Mouse (Mus musculus): ENCODE results near the gene Gprin2. TPM values are rescaled to one million over a fixed set of nuclear protein-coding genes. Genes with fewer than 3 reads are reported as not detected.

Gprin2 gene
- polyA plus RNA-seq, 1 experiment from 2014 or later: 0.16 TPM

GRCm38 (mm10) chr14:34193879-34194278, 7.6 kb downstream of the Gprin2 start:
- no peak overlapping the region for H3K9ac ChIP-seq (ENCODE audit: low read depth, low read length)
- H3K27me3 ChIP-seq (replicated peaks; ENCODE audit: control insufficient read depth, insufficient read depth, low read length): no peaks in the 10 kb centered on the region
- DNase-seq (ENCODE audit: low spot score) (no peak), ATAC-seq (replicated peaks; ENCODE audit: low FRiP score) (no peak)
- H3K4me3 ChIP-seq (ENCODE audit: low read depth, low read length): no peak overlapping the region
- no peaks in the 10 kb centered on the region for H3K36me3 ChIP-seq (ENCODE audit: control insufficient read depth, insufficient read depth, low read length)
- no peak overlapping the region for H3K4me2 ChIP-seq
- H3K27ac ChIP-seq (ENCODE audit: low read depth, low read length): no peak overlapping the region
- no peaks in the 10 kb centered on the region for H3K9me3 ChIP-seq (ENCODE audit: control insufficient read depth, low read length)
- no peaks in the 10 kb centered on the region for H3K4me1 ChIP-seq (replicated peaks; ENCODE audit: control insufficient read depth, insufficient read depth, low read length)
- whole genome bisulfite sequencing: 72% methylated on average over 4 of the region's 4 CpGs

- 49% methylated on average over 7 of the region's 7 CpGs for WGBS
- H3K4me3 ChIP-seq (ENCODE audit: low read depth, low read length): no peak overlapping the region
- no peaks in the 10 kb centered on the region for H3K36me3 ChIP-seq (ENCODE audit: control insufficient read depth, insufficient read depth, low read length)
- no peak for DNase-seq (ENCODE audit: low spot score)
- no peak overlapping the region for H3K9ac ChIP-seq (ENCODE audit: low read depth, low read length)
- H3K4me1 ChIP-seq (replicated peaks; ENCODE audit: control insufficient read depth, insufficient read depth, low read length): no peaks in the 10 kb centered on the region
- H3K27me3 ChIP-seq (replicated peaks; ENCODE audit: control insufficient read depth, insufficient read depth, low read length): no peaks in the 10 kb centered on the region
- ATAC-seq (replicated peaks; ENCODE audit: low FRiP score): peak; percentile 75
- H3K27ac ChIP-seq (ENCODE audit: low read depth, low read length): no peak overlapping the region; the same call in 1 of the 2 replicates
- no peaks in the 10 kb centered on the region for H3K9me3 ChIP-seq (ENCODE audit: control insufficient read depth, low read length)
- H3K4me2 ChIP-seq: no peak overlapping the region
Observed at GRCm38 (mm10) chr14:34190361-34190760, 11.1 kb downstream of the Gprin2 start.

DNA sequence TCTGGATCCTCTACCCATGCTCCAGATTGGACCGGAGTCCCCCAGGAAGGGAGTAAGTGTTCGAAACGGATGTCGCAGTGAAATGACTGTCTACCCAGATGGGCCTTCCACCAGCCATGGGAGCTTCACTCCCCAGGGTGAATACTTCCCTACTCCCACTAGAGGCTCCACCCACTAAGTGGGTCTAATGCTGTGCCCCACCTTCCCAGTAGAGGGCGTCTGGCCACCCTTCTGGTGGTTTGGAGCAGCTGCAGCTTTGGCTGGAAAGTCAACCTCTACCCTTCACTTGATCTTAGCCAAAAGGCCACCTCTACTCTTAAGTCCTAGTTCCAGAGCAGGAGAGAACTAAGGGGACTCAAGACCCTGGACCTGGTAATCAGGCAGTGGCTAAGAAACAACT, 12.8 kb downstream of the Gprin2 start:
- no peak overlapping the region for H3K4me2 ChIP-seq
- H3K27me3 ChIP-seq (replicated peaks; ENCODE audit: control insufficient read depth, insufficient read depth, low read length): no peaks in the 10 kb centered on the region
- H3K36me3 ChIP-seq (ENCODE audit: control insufficient read depth, insufficient read depth, low read length): no peaks in the 10 kb centered on the region
- H3K9ac ChIP-seq (ENCODE audit: low read depth, low read length): no peak overlapping the region
- no peak overlapping the region for H3K27ac ChIP-seq (ENCODE audit: low read depth, low read length)
- DNase-seq (ENCODE audit: low spot score) (peak; percentile 45), ATAC-seq (replicated peaks; ENCODE audit: low FRiP score) (peak; percentile 52; the same call in 1 of the 2 replicates)
- H3K4me1 ChIP-seq (replicated peaks; ENCODE audit: control insufficient read depth, insufficient read depth, low read length): no peaks in the 10 kb centered on the region
- 69% methylated on average over 5 of the region's 5 CpGs for WGBS
- H3K4me3 ChIP-seq (ENCODE audit: low read depth, low read length): no peak overlapping the region
- H3K9me3 ChIP-seq (ENCODE audit: control insufficient read depth, low read length): no peaks in the 10 kb centered on the region

DNA sequence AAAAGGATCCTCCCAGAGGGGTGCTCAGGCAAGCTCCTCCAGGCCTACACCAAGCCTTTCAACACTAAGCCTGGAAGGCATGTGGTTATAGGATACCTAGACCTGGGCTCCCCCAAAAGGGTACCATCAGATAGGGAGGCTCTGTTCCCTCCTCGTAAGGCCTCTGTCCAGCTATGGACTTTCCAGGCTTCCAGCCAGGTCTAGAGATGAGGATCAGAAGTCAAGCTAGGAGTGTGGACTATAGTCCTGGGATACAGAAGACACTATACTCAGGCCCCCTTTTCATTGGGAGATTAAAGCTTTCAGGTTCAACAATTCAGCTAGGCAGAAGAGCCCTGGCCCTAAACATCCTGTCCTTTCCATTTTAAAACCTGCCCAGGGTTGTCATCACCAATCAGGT, 18.4 kb downstream of the Gprin2 start:
- no peaks in the 10 kb centered on the region for H3K36me3 ChIP-seq (ENCODE audit: control insufficient read depth, insufficient read depth, low read length)
- H3K4me3 ChIP-seq (ENCODE audit: low read depth, low read length): no peak overlapping the region
- H3K27me3 ChIP-seq (replicated peaks; ENCODE audit: control insufficient read depth, insufficient read depth, low read length): no peaks in the 10 kb centered on the region
- H3K9ac ChIP-seq (ENCODE audit: low read depth, low read length): no peak overlapping the region
- H3K27ac ChIP-seq (ENCODE audit: low read depth, low read length): no peak overlapping the region
- H3K4me2 ChIP-seq: no peak overlapping the region
- H3K9me3 ChIP-seq (ENCODE audit: control insufficient read depth, low read length): no peaks in the 10 kb centered on the region
- 75% methylated on average over 1 of the region's 1 CpGs for WGBS
- DNase-seq (ENCODE audit: low spot score): no peak
- ATAC-seq (replicated peaks; ENCODE audit: low FRiP score): no peak
- no peaks in the 10 kb centered on the region for H3K4me1 ChIP-seq (replicated peaks; ENCODE audit: control insufficient read depth, insufficient read depth, low read length)

- no peak for DNase-seq (ENCODE audit: low spot score)
- WGBS: 81% methylated on average over 3 of the region's 3 CpGs
- H3K27me3 ChIP-seq (replicated peaks; ENCODE audit: control insufficient read depth, insufficient read depth, low read length): no peaks in the 10 kb centered on the region
- H3K9me3 ChIP-seq (ENCODE audit: control insufficient read depth, low read length): no peaks in the 10 kb centered on the region
- no peak overlapping the region for H3K9ac ChIP-seq (ENCODE audit: low read depth, low read length)
- no peak overlapping the region for H3K4me3 ChIP-seq (ENCODE audit: low read depth, low read length)
- no peak overlapping the region for H3K4me2 ChIP-seq
- H3K4me1 ChIP-seq (replicated peaks; ENCODE audit: control insufficient read depth, insufficient read depth, low read length): no peaks in the 10 kb centered on the region
- no peak for ATAC-seq (replicated peaks; ENCODE audit: low FRiP score)
- H3K27ac ChIP-seq (ENCODE audit: low read depth, low read length): no peak overlapping the region
- no peaks in the 10 kb centered on the region for H3K36me3 ChIP-seq (ENCODE audit: control insufficient read depth, insufficient read depth, low read length)
Observed at GRCm38 (mm10) chr14:34179351-34179750, 22.1 kb downstream of the Gprin2 start.

DNA sequence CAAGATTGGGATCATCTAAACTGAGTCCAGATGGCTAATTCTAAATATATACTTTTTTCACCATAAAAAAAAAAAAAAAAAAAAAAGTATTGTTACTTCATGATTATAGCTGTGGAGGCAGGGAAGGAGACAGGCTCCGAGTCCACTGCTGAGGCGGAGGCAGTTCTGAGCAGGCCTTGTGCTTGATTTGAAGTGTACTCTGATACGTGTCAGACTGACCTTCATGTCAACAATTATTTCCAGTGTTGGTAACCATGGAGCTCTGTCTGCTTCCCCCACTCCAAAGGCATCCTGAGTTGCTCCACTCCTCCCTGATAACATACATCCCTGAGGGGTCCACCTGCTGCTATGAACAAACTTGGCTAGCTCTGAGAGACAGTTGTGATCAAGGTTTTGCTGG, 30.3 kb downstream of the Gprin2 start:
- DNase-seq (ENCODE audit: low spot score): no peak
- WGBS: 82% methylated on average over 3 of the region's 3 CpGs
- no peaks in the 10 kb centered on the region for H3K4me1 ChIP-seq (replicated peaks; ENCODE audit: control insufficient read depth, insufficient read depth, low read length)
- no peaks in the 10 kb centered on the region for H3K36me3 ChIP-seq (ENCODE audit: control insufficient read depth, insufficient read depth, low read length)
- H3K27ac ChIP-seq (ENCODE audit: low read depth, low read length): no peak overlapping the region
- no peak overlapping the region for H3K4me2 ChIP-seq
- no peak overlapping the region for H3K9ac ChIP-seq (ENCODE audit: low read depth, low read length)
- no peaks in the 10 kb centered on the region for H3K9me3 ChIP-seq (ENCODE audit: control insufficient read depth, low read length)
- H3K4me3 ChIP-seq (ENCODE audit: low read depth, low read length): no peak overlapping the region
- no peak for ATAC-seq (replicated peaks; ENCODE audit: low FRiP score)
- no peaks in the 10 kb centered on the region for H3K27me3 ChIP-seq (replicated peaks; ENCODE audit: control insufficient read depth, insufficient read depth, low read length)

DNA sequence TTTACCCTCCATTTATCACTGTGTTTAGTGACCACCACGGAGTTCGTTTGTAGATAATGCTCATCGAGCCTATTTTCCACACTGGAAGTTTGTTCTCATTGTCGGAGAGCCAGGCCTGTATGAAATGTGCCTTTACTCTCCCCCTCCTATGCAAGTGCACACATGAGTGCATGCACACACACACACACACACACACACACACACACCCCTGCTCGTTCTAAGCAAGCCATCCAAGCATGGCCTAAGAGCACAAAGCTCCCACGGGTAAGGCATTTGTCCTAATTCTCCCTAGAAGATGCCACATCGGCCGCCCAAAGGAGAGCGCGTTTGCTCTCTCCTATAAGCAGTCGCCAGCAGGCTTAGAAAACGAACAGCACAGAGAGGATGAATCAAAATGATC, 45.7 kb downstream of the Gprin2 start:
- DNase-seq (ENCODE audit: low spot score): no peak
- no peaks in the 10 kb centered on the region; the same call in 1 of the 2 replicates for H3K27me3 ChIP-seq (replicated peaks; ENCODE audit: control insufficient read depth, insufficient read depth, low read length)
- H3K4me2 ChIP-seq: no peak overlapping the region
- no peak for ATAC-seq (replicated peaks; ENCODE audit: low FRiP score)
- H3K27ac ChIP-seq (ENCODE audit: low read depth, low read length): no peak overlapping the region
- H3K9me3 ChIP-seq (ENCODE audit: control insufficient read depth, low read length): no peaks in the 10 kb centered on the region
- WGBS: 79% methylated on average over 12 of the region's 12 CpGs
- no peaks in the 10 kb centered on the region for H3K4me1 ChIP-seq (replicated peaks; ENCODE audit: control insufficient read depth, insufficient read depth, low read length)
- no peak overlapping the region for H3K9ac ChIP-seq (ENCODE audit: low read depth, low read length)
- H3K36me3 ChIP-seq (ENCODE audit: control insufficient read depth, insufficient read depth, low read length): no peaks in the 10 kb centered on the region
- H3K4me3 ChIP-seq (ENCODE audit: low read depth, low read length): no peak overlapping the region

DNA sequence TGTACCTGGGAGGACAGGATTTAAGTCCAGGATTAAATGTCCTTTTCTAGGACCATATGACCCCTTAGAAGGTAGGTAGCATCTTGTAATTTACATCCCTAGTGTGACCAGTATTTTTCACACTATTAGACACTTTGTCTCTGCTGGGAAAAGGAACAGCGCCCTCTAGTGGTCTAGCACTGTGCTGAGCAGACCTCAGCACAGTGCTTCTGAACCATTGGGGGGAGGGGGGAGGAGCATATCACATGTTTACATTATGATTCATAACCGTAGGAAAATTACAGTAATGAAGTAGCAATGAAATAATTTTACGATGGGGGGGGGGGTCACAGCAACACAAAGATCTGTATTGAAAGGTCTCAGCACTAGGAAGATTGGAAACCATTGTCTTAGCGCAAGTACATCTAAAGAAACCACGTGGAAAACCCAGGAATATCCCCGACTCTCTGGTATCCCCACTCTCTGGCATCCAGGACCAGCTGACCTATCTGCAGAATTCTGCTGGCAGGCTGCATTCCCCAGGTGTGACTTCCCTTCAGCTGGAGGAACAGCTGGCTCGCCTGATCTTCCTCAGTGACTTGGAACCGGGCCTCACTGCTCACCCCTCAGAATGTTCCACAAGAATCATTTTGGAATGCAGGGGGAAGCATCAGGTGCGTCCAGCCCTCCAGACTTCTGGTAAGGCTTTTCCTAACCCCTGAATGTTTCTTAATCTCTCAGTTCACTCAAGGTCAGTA, 46.7 kb downstream of the Gprin2 start:
- no peaks in the 10 kb centered on the region; the same call in 1 of the 2 replicates for H3K27me3 ChIP-seq (replicated peaks; ENCODE audit: control insufficient read depth, insufficient read depth, low read length)
- H3K9me3 ChIP-seq (ENCODE audit: control insufficient read depth, low read length): no peaks in the 10 kb centered on the region
- no peak overlapping the region for H3K9ac ChIP-seq (ENCODE audit: low read depth, low read length)
- H3K36me3 ChIP-seq (ENCODE audit: control insufficient read depth, insufficient read depth, low read length): no peaks in the 10 kb centered on the region
- H3K4me1 ChIP-seq (replicated peaks; ENCODE audit: control insufficient read depth, insufficient read depth, low read length): no peaks in the 10 kb centered on the region
- 53% methylated on average over 9 of the region's 9 CpGs for WGBS
- no peak for DNase-seq (ENCODE audit: low spot score)
- no peak overlapping the region for H3K27ac ChIP-seq (ENCODE audit: low read depth, low read length)
- H3K4me2 ChIP-seq: no peak overlapping the region
- H3K4me3 ChIP-seq (ENCODE audit: low read depth, low read length): no peak overlapping the region
- ATAC-seq (replicated peaks; ENCODE audit: low FRiP score): no peak

GRCm38 (mm10) chr14:34152342-34152741, 49.1 kb downstream of the Gprin2 start, which contains the start of gene Npy4r:
TSS of gene Npy4r (minus strand) at chr14:34152489.
- H3K27me3 ChIP-seq (replicated peaks; ENCODE audit: control insufficient read depth, insufficient read depth, low read length): no peaks in the 10 kb centered on the region; the same call in 1 of the 2 replicates
- no peak within 1 kb of the TSS for H3K4me3 ChIP-seq (ENCODE audit: low read depth, low read length)
- DNase-seq (ENCODE audit: low spot score) (peak; percentile 63), ATAC-seq (replicated peaks; ENCODE audit: low FRiP score) (peak; percentile 78)
- H3K9ac ChIP-seq (ENCODE audit: low read depth, low read length): no peak within 1 kb of the TSS
- no peaks in the 10 kb centered on the region for H3K9me3 ChIP-seq (ENCODE audit: control insufficient read depth, low read length)
- no peak within 1 kb of the TSS for H3K27ac ChIP-seq (ENCODE audit: low read depth, low read length)
- H3K4me1 ChIP-seq (replicated peaks; ENCODE audit: control insufficient read depth, insufficient read depth, low read length): no peaks in the 10 kb centered on the region
- no peaks in the 10 kb centered on the region for H3K36me3 ChIP-seq (ENCODE audit: control insufficient read depth, insufficient read depth, low read length)
- peak within 1 kb of the TSS; percentile 48 for H3K4me2 ChIP-seq
- WGBS: 15% methylated on average over 16 of the region's 16 CpGs
